Mouse (Mus musculus): ENCODE measurements around the gene Akr1d1. TPM values are rescaled to one million over a fixed set of nuclear protein-coding genes. Genes with fewer than 3 reads are reported as not detected.

The Akr1d1 gene
- 36.6 and 167 TPM in 2 replicates for polyA plus RNA-seq (2015; fragmentation: Nextera tagmentation; extraction: Ambion mirVana)

DNA sequence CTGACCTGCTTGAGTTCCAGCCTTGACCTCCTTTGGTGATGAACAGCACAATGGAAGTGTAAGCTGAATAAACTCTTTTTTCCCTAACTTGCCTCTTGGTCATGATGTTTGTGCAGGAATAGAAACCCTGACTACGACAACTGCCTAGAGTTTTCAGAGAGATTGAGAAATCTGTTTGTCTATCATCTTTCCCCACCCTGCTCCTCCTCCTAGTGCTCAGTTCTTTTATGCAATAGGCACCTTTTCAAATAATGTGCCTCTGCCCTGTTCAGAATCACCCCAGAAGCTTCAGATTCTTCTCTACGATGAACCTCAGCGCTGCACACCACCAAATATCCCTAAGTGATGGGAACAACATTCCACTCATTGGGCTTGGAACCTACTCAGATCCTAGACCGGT is at the start of gene Akr1d1:
Akr1d1 (plus strand) TSS at position 234 of the 400 bp plus-strand sequence.

Other genes starting within 250 kb of the Akr1d1 start
- 0.92 and 1.8 TPM in 2 replicates for gene Dgki, start 230.0 kb upstream of the Akr1d1 start, polyA plus RNA-seq (2015; fragmentation: Nextera tagmentation; extraction: Ambion mirVana)
- 14.7 and 22.4 TPM in 2 replicates for gene Creb3l2, start 88.0 kb upstream of the Akr1d1 start, polyA plus RNA-seq (2015; fragmentation: Nextera tagmentation; extraction: Ambion mirVana)

All from adrenal gland, postnatal 0 days (tissue).